Mouse (Mus musculus): ENCODE results near the gene Bhlhe23.

Gene Bhlhe23

DNA sequence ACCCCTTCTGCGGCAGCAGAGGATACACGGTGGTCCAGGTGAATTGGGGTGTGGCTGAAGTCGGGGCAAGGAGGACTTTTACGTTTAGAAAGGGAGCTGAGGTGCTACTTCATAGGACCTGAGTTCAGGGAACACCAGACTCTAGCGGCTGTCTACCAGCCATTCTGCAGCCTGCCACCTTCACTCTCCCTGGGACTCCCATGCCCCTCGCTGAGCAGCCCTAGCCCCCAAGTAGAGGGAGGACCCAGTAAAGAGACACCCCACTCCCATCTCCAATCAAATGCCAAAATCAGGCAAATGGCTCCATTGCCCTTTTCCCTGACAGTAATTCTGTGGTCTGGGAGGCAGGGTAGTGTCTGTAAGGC, 51.3 kb downstream of the Bhlhe23 start:
- WGBS = 9% methylated on average over 6 of the region's 6 CpGs

DNA sequence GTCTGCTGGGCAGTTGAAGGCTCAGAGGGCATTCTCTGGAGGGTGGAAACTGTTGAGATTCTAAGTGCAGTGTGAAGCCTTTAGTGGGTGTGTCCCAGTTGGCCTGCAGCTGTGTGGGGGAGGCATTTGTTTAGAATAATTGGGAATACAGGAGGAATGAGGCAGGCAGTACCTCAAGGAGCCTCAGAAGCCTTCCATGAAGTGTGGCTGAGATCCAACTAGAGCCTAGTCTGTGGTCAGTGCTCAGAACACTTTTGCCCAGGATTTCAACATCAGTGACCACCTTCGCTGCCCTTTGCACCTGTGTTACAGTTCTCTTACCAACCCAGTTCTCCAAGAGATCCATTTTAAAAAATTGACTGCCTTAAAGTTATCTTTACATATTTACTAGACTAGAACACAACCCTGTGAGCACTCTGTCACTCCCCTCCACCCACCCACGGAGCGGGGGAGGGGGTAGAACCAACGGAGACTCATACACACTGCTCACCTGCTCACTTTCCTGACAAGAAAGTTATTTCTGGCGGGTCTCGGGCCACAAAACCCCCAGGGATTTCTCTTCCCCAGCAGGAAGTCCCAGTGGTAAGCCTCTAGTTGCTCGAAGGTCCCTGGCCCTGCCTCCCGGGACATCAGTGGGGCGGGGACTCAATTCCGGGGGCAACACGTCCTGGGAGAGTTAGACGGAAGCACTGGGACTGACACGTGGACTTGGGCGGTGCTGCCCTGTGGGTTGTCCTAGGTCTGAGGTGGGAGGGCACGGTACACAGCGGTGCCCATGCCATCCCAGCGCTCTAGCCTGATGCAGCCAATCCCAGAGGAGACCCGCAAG, 51.9 kb downstream of the Bhlhe23 start, which contains the start of gene Slc17a9:
Gene Slc17a9 (plus strand): TSS at position 679 of the 829 bp plus-strand sequence.
- 7% methylated on average over 18 of the region's 18 CpGs for WGBS

Data from cerebral cortex, adult 2 months (tissue).